Comparison of ENCODE assay signal across 31 mouse cellular contexts in genomic region chr13:40874021-40874420, GRCm38 (mm10). TPM values are rescaled to one million over a fixed set of nuclear protein-coding genes. Genes with fewer than 3 reads are reported as not detected.
A peak's percentile ranks its signal among the peaks of the same experiment; 100 is the strongest.
DNase-seq lines count a peak whose midpoint lies in the region; ATAC-seq and TF ChIP-seq lines count a peak whose summit lies in the region.
"Had no signal": no experiment of that assay in that cellular context is flagged by ENCODE, and none has a peak within 500 bp of the region (broad histone marks: within the 10 kb centered on the region; RNA-seq: fewer than 3 reads in every experiment).

No protein-coding gene starts in this region.

- no peaks in the 10 kb centered on the region for H3K9me3 ChIP-seq in forebrain, postnatal 0 days (ENCODE audit: low read length)
- H3K9me3 ChIP-seq: forebrain, embryonic 12.5 days; kidney, embryonic 15.5 days; limb, embryonic 12.5 days; lung, embryonic 15.5 days; midbrain, embryonic 10.5 days; midbrain, embryonic 15.5 days had no signal

- no peaks in the 10 kb centered on the region for H3K36me3 ChIP-seq in forebrain, postnatal 0 days (ENCODE audit: insufficient read depth)
- H3K36me3 ChIP-seq: forebrain, embryonic 12.5 days; kidney, embryonic 15.5 days; limb, embryonic 12.5 days; lung, embryonic 15.5 days; midbrain, embryonic 10.5 days; midbrain, embryonic 15.5 days had no signal

- peak; percentile 24 for DNase-seq in urinary bladder, postnatal 14 days (ENCODE audit: low spot score)
- DNase-seq in urinary bladder, postnatal 10 days (ENCODE audit: low spot score) = no peak
- DNase-seq in right cerebral cortex, postnatal 4 days = no peak
- DNase-seq in forebrain, postnatal 0 days = no peak
- DNase-seq in lung, adult 18-20 months = no peak
- DNase-seq: adrenal gland, postnatal 25 days; B cell, adult 2 months; cerebellum, adult 18-20 months; cerebellum, postnatal 10 days; gastrocnemius, postnatal 14 days; heart, adult 11 months; heart, postnatal 36 days; kidney, adult 18-20 months; kidney, postnatal 25 days; right cerebral cortex, postnatal 25 days; spleen, adult 18-20 months; thymus, postnatal 14 days had no signal

- no peak overlapping the region for H3K9ac ChIP-seq in forebrain, postnatal 0 days
- H3K9ac ChIP-seq: forebrain, embryonic 12.5 days; hindbrain, embryonic 14.5 days; kidney, embryonic 15.5 days; limb, embryonic 12.5 days; liver, embryonic 14.5 days; lung, embryonic 15.5 days; midbrain, embryonic 15.5 days had no signal

- no peak overlapping the region for H3K27ac ChIP-seq in forebrain, postnatal 0 days (ENCODE audit: low read depth, low read length)
- H3K27ac ChIP-seq: forebrain, embryonic 12.5 days; hindbrain, embryonic 14.5 days; kidney, embryonic 15.5 days; left cerebral cortex, adult 2 months; limb, embryonic 12.5 days; liver, embryonic 14.5 days; lung, embryonic 15.5 days; midbrain, embryonic 10.5 days; midbrain, embryonic 15.5 days had no signal

- WGBS in forebrain, postnatal 0 days = 91% methylated on average over 5 of the region's 5 CpGs

- ATAC-seq in common myeloid progenitor, adult 5-6 weeks (replicated peaks; ENCODE audit: low read depth, poor library complexity, severe bottlenecking) = peak; percentile 60
- ATAC-seq in megakaryocyte progenitor cell, adult 5-6 weeks (replicated peaks; ENCODE audit: poor library complexity) = peak; percentile 56
- ATAC-seq in forebrain, postnatal 0 days = no peak
- ATAC-seq: midbrain, embryonic 15.5 days had no signal

- no peaks in the 10 kb centered on the region for H3K4me1 ChIP-seq in forebrain, postnatal 0 days (ENCODE audit: insufficient read depth)
- H3K4me1 ChIP-seq: forebrain, embryonic 12.5 days; midbrain, embryonic 15.5 days had no signal

- H3K4me3 ChIP-seq in forebrain, postnatal 0 days (ENCODE audit: low read depth, low read length) = no peak overlapping the region
- H3K4me3 ChIP-seq: erythroblast, embryonic 14.5 days; forebrain, embryonic 12.5 days; kidney, embryonic 15.5 days; left cerebral cortex, adult 2 months; limb, embryonic 12.5 days; lung, embryonic 15.5 days; midbrain, embryonic 10.5 days; midbrain, embryonic 15.5 days had no signal

- no peak for TF ChIP-seq CTCF in forebrain, postnatal 0 days (IDR thresholded peaks at IDR 0.05; ENCODE audit: low read depth)

- H3K4me2 ChIP-seq in forebrain, postnatal 0 days (ENCODE audit: low read depth) = no peak overlapping the region
- H3K4me2 ChIP-seq: forebrain, embryonic 12.5 days; heart, embryonic 11.5 days; hindbrain, embryonic 14.5 days; kidney, embryonic 15.5 days; limb, embryonic 12.5 days; lung, embryonic 15.5 days; midbrain, embryonic 15.5 days had no signal

- no peaks in the 10 kb centered on the region for H3K27me3 ChIP-seq in forebrain, postnatal 0 days (ENCODE audit: insufficient read depth, low read length)
- H3K27me3 ChIP-seq: CH12.LX; kidney, embryonic 15.5 days; limb, embryonic 12.5 days; lung, embryonic 15.5 days; midbrain, embryonic 15.5 days had no signal

RNA-seq across cellular contexts. Expression of gene Gcnt2, which starts 14.5 kb away (rescaled TPM):
- total RNA-seq in common myeloid progenitor, adult 5-6 weeks (2017) = 42.3 and 55.9 TPM in 2 replicates
- 16.6 and 28.2 TPM in 2 replicates for total RNA-seq in megakaryocyte progenitor cell, adult 5-6 weeks (2015)
- total RNA-seq in megakaryocyte progenitor cell, adult 5-6 weeks (2017) = 7.0 and 15.4 TPM in 2 replicates
- 8.2 and 9.2 TPM in 2 replicates for total RNA-seq in forebrain, postnatal 0 days (2014; rRNA removed)
- 3.3 and 3.4 TPM in 2 replicates for polyA plus RNA-seq in forebrain, postnatal 0 days (2015; fragmentation: Nextera tagmentation; extraction: Ambion mirVana)
- total RNA-seq: CH12.LX had no signal
- polyA plus RNA-seq: erythroblast, embryonic 14.5 days had no signal
